Mouse (Mus musculus) hindbrain, embryonic 13.5 days (tissue): ENCODE data around the gene Arhgef7. TPM values are rescaled to one million over a fixed set of nuclear protein-coding genes. Genes with fewer than 3 reads are reported as not detected.

Source experiments
- ATAC-seq: fragments of 200-750 bp; cut with Nextera tagmentation; 2 replicates; pipeline ENCODE4 v1.8.0; 2017; ENCODE audit warnings: moderate TSS enrichment; ENCODE audit not compliant: low FRiP score
- H3K27ac ChIP-seq: fragments of 300-500 bp; sonication (generic); 2 replicates; pipeline ENCODE4 v1.5.1; 2015; ENCODE audit warnings: inconsistent platforms, mild to moderate bottlenecking, moderate library complexity
- H3K27me3 ChIP-seq: fragments of 300-500 bp; sonication (generic); 2 replicates; pipeline ENCODE4 v1.6.1; 2015; ENCODE audit warnings: mild to moderate bottlenecking, inconsistent platforms
- H3K36me3 ChIP-seq: fragments of 300-500 bp; sonication (generic); 2 replicates; pipeline ENCODE4 v1.6.1; 2015; ENCODE audit warnings: mild to moderate bottlenecking, inconsistent platforms
- H3K4me1 ChIP-seq: fragments of 300-500 bp; sonication (generic); replicated peaks from 2 replicates; pipeline ENCODE4 v1.6.1; 2015; ENCODE audit warnings: inconsistent platforms
- H3K4me2 ChIP-seq: fragments of 300-500 bp; sonication (generic); 2 replicates; pipeline ENCODE4 v1.6.1; 2015; ENCODE audit warnings: inconsistent platforms, mild to moderate bottlenecking, moderate library complexity
- H3K4me3 ChIP-seq: fragments of 300-500 bp; sonication (generic); 2 replicates; pipeline ENCODE4 v1.5.1; 2015; ENCODE audit warnings: mild to moderate bottlenecking, inconsistent platforms
- H3K9ac ChIP-seq: fragments of 300-500 bp; sonication (generic); 2 replicates; pipeline ENCODE4 v1.6.1; 2015; ENCODE audit warnings: mild to moderate bottlenecking, inconsistent platforms
- H3K9me3 ChIP-seq: fragments of 300-500 bp; sonication (generic); 2 replicates; pipeline ENCODE4 v1.6.1; 2016; ENCODE audit warnings: inconsistent platforms
- WGBS: fragments of 180-500 bp; shearing (Covaris S2); methylation state at CpG from one replicate; pipeline ENCODE4 v1.1.7; 2015; 5-methylcytosine and 5-hydroxymethylcytosine counted together
- polyA plus RNA-seq: library from polyadenylated mRNA; unstranded; fragments of >200 nt; fragmentation: Nextera tagmentation; extraction: Ambion mirVana; gene quantifications from 2 replicates; pipeline ENCODE4 v1.2.1, GENCODE M21; 2015

Gene Arhgef7
- 62.4 and 62.5 TPM in 2 replicates for polyA plus RNA-seq

DNA sequence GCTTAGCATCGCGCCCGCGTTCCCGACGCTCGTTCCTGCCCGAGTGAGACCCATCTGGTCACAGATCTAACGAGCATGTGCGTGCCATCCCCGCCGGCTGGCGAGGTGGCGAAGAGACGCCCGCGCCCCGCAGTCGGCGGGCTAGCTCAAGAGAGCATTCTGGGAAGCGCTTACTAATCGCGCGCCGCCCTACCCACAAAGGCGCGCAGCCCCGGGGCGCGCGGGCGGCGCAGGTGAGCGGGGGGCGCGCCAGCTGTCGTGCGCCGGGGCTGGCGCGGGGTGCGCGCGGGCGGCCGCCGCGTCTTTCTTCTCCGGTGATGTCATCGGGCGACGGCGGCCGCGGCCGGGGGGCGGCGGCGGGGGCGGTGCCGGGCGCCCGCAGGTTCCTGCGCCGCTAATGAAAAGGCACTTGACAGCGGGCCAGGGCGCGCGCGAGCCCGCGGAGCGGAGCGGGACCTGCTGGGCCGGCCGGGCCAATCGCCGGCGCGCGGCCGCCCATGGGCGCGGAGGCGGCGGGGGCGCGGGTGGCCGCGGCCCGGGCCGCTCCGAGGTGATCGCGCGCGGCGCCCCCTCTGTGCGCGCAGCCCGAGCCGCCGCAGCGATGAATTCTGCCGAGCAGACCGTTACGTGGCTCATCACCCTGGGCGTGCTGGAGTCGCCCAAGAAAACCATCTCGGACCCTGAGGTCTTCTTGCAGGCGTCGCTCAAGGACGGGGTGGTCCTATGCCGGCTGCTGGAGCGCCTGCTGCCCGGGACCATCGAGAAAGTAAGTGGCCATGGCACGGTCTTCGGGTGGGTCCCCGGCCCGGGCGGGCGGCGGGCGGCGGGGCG, at the start of gene Arhgef7:
Gene Arhgef7 (plus strand): TSS at position 71 of the 831 bp plus-strand sequence.
- H3K9me3 ChIP-seq: no peaks in the 10 kb centered on the region
- H3K9ac ChIP-seq: peak within 1 kb of the TSS; percentile 97
- H3K4me3 ChIP-seq: peak within 1 kb of the TSS; percentile 74
- H3K36me3 ChIP-seq: no peaks in the 10 kb centered on the region
- peak within 1 kb of the TSS; percentile 77 for H3K4me2 ChIP-seq
- peaks cover 23% of the 10 kb centered on the region; the same call in 1 of the 2 replicates for H3K27me3 ChIP-seq
- under 1% methylated on average over 116 of the region's 127 CpGs for WGBS
- H3K4me1 ChIP-seq: peaks cover 37% of the 10 kb centered on the region
- peak within 1 kb of the TSS; percentile 100 for H3K27ac ChIP-seq
- peak; percentile 89 for ATAC-seq

GRCm38 (mm10) chr8:11684558-11684957, 43.0 kb upstream of the Arhgef7 start:
- no peak for ATAC-seq
- no peak overlapping the region for H3K9ac ChIP-seq
- no peaks in the 10 kb centered on the region for H3K9me3 ChIP-seq
- H3K4me2 ChIP-seq: no peak overlapping the region
- H3K27me3 ChIP-seq: no peaks in the 10 kb centered on the region
- H3K4me3 ChIP-seq: no peak overlapping the region
- H3K36me3 ChIP-seq: no peaks in the 10 kb centered on the region
- H3K27ac ChIP-seq: no peak overlapping the region
- WGBS: 92% methylated on average over 7 of the region's 7 CpGs
- no peaks in the 10 kb centered on the region for H3K4me1 ChIP-seq

DNA sequence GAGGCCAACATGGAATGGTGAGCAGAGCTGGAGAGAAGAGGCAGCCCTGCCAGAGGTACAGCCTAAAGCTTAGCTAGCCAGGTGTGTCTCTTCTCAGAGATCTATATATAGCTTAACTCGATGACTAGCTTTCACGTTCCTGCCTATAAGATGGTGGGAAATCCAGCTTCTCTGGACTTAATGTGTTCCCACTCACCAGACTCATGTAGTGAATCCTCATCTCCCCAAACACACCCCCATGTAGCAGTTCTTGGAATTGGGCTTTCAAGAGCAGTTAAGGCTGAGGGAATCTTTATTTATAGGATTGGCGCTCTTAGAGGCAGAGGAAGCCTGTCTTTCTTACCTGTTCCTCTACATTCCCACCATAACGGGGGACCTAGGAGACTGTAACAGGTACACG, 40.3 kb upstream of the Arhgef7 start:
- H3K4me3 ChIP-seq: no peak overlapping the region
- no peaks in the 10 kb centered on the region for H3K27me3 ChIP-seq
- no peak overlapping the region for H3K4me2 ChIP-seq
- no peak overlapping the region for H3K9ac ChIP-seq
- H3K27ac ChIP-seq: no peak overlapping the region
- ATAC-seq: no peak
- no peaks in the 10 kb centered on the region for H3K9me3 ChIP-seq
- WGBS: 93% methylated on average over 5 of the region's 5 CpGs
- H3K4me1 ChIP-seq: no peaks in the 10 kb centered on the region
- no peaks in the 10 kb centered on the region for H3K36me3 ChIP-seq

DNA sequence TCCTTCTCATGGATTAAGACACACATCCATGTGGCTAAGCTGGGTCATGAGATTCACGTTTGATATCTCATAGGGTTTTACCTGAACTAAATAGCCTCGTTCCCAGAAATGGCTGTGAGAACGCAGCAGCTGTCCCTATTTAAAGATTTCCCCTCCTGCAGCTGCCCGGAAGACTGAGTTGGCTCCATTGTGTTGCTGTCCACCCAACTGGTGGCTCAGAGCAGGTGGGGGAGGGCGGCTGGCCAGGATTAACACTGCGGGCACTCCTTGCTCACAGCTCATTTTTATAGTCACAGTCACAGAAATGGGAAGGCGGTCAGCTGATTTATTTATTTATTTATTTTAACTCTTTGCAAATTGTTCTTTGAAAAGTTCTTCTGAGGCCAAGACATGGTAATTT, 37.6 kb upstream of the Arhgef7 start:
- no peak overlapping the region for H3K4me2 ChIP-seq
- no peak overlapping the region for H3K9ac ChIP-seq
- no peak overlapping the region for H3K4me3 ChIP-seq
- no peaks in the 10 kb centered on the region for H3K9me3 ChIP-seq
- H3K27me3 ChIP-seq: no peaks in the 10 kb centered on the region
- H3K4me1 ChIP-seq: no peaks in the 10 kb centered on the region
- WGBS: 65% methylated on average over 7 of the region's 7 CpGs
- no peak for ATAC-seq
- no peaks in the 10 kb centered on the region for H3K36me3 ChIP-seq
- no peak overlapping the region for H3K27ac ChIP-seq

- 92% methylated on average over 6 of the region's 6 CpGs for WGBS
- Histone ChIP-seq H3K9ac (no peak overlapping the region), H3K36me3 (no peaks in the 10 kb centered on the region), H3K9me3 (no peaks in the 10 kb centered on the region), H3K4me1 (no peaks in the 10 kb centered on the region), H3K4me3 (no peak overlapping the region), H3K27ac (no peak overlapping the region), H3K27me3 (no peaks in the 10 kb centered on the region), H3K4me2 (no peak overlapping the region)
- ATAC-seq: no peak
Measured at GRCm38 (mm10) chr8:11691284-11691683, 36.2 kb upstream of the Arhgef7 start.

DNA sequence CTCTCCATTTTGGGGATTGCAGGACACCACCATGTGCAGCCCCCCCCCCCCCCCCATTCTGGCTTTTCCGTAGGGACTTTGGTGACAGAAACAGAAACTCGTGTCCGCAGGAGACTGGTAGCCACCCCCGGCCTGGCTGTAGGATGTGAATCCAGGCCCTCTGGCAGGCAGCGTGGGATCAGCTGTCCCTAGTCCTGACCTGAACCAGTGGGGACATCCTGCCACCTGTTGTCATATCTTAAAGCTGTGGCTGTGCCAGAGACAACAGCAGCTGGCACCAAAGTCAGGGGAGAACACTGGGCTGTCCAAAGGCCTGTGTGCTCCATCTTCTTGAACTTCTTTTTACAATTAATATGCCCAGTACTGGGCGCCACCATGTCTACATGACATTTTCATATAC, 35.8 kb upstream of the Arhgef7 start:
- Histone ChIP-seq H3K27ac (no peak overlapping the region), H3K4me1 (no peaks in the 10 kb centered on the region), H3K9ac (no peak overlapping the region), H3K4me3 (no peak overlapping the region), H3K4me2 (no peak overlapping the region), H3K9me3 (no peaks in the 10 kb centered on the region), H3K27me3 (no peaks in the 10 kb centered on the region), H3K36me3 (no peaks in the 10 kb centered on the region)
- ATAC-seq: no peak
- 92% methylated on average over 6 of the region's 6 CpGs for WGBS

GRCm38 (mm10) chr8:11692455-11692854, 35.1 kb upstream of the Arhgef7 start:
- no peak overlapping the region for H3K9ac ChIP-seq
- 74% methylated on average over 1 of the region's 1 CpGs for WGBS
- H3K27ac ChIP-seq: no peak overlapping the region
- no peak overlapping the region for H3K4me2 ChIP-seq
- no peaks in the 10 kb centered on the region for H3K9me3 ChIP-seq
- no peak overlapping the region for H3K4me3 ChIP-seq
- no peak for ATAC-seq
- H3K27me3 ChIP-seq: no peaks in the 10 kb centered on the region
- no peaks in the 10 kb centered on the region for H3K4me1 ChIP-seq
- H3K36me3 ChIP-seq: no peaks in the 10 kb centered on the region

GRCm38 (mm10) chr8:11693972-11694371, 33.5 kb upstream of the Arhgef7 start:
- Histone ChIP-seq H3K9ac (no peak overlapping the region), H3K36me3 (no peaks in the 10 kb centered on the region), H3K27ac (no peak overlapping the region), H3K27me3 (0 out of 2 replicates have a peak, but pooled peaks cover 4% of the 10 kb centered on the region), H3K9me3 (no peaks in the 10 kb centered on the region), H3K4me3 (no peak overlapping the region), H3K4me1 (no peaks in the 10 kb centered on the region), H3K4me2 (no peak overlapping the region)
- 88% methylated on average over 5 of the region's 5 CpGs for WGBS
- no peak for ATAC-seq

DNA sequence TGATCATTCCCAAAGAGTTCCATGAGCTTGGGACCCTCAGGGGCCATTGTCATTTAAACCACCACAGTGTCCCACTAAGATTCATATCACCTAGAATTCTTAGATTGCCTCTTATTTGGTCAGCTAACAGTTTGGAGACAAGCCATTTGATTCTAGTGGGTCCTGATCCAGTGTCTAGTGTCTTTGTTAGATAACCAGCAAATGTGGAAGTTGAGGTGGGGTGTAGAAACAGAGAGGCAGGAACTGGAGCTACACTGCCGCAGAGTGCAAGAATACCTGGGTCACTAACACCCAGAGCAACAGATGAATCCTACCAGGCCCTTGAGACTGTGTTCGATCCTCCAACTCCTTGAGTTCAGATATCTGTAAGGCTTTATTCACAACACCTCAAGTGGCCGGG, 31.3 kb upstream of the Arhgef7 start:
- no peak overlapping the region for H3K4me2 ChIP-seq
- no peaks in the 10 kb centered on the region for H3K9me3 ChIP-seq
- no peak overlapping the region for H3K27ac ChIP-seq
- H3K27me3 ChIP-seq: 0 out of 2 replicates have a peak, but pooled peaks cover 7% of the 10 kb centered on the region
- H3K4me1 ChIP-seq: peaks cover 4% of the 10 kb centered on the region
- no peak overlapping the region for H3K9ac ChIP-seq
- no peak for ATAC-seq
- no peak overlapping the region for H3K4me3 ChIP-seq
- H3K36me3 ChIP-seq: no peaks in the 10 kb centered on the region
- WGBS: 90% methylated on average over 3 of the region's 3 CpGs

GRCm38 (mm10) chr8:11697467-11697866, 30.1 kb upstream of the Arhgef7 start:
- Histone ChIP-seq H3K4me3 (no peak overlapping the region), H3K9me3 (no peaks in the 10 kb centered on the region), H3K4me2 (no peak overlapping the region), H3K27ac (no peak overlapping the region), H3K9ac (no peak overlapping the region), H3K36me3 (no peaks in the 10 kb centered on the region), H3K27me3 (0 out of 2 replicates have a peak, but pooled peaks cover 11% of the 10 kb centered on the region), H3K4me1 (peaks cover 4% of the 10 kb centered on the region)
- no peak for ATAC-seq
- 89% methylated on average over 7 of the region's 7 CpGs for WGBS

- no peak overlapping the region for H3K4me3 ChIP-seq
- H3K9me3 ChIP-seq: no peaks in the 10 kb centered on the region
- H3K4me1 ChIP-seq: peaks cover 4% of the 10 kb centered on the region
- H3K4me2 ChIP-seq: no peak overlapping the region
- ATAC-seq: no peak
- WGBS: 81% methylated on average over 5 of the region's 5 CpGs
- H3K27me3 ChIP-seq: 0 out of 2 replicates have a peak, but pooled peaks cover 11% of the 10 kb centered on the region
- H3K9ac ChIP-seq: no peak overlapping the region
- H3K36me3 ChIP-seq: no peaks in the 10 kb centered on the region
- H3K27ac ChIP-seq: no peak overlapping the region
Measured at GRCm38 (mm10) chr8:11699442-11700001, 28.0 kb upstream of the Arhgef7 start.

- Histone ChIP-seq H3K36me3 (no peaks in the 10 kb centered on the region), H3K4me2 (peak overlapping the region; percentile 51), H3K4me1 (peaks cover 4% of the 10 kb centered on the region), H3K9me3 (no peaks in the 10 kb centered on the region), H3K27ac (no peak overlapping the region), H3K9ac (peak overlapping the region; percentile 60; the same call in 1 of the 2 replicates), H3K4me3 (peak overlapping the region; percentile 15; the same call in 1 of the 2 replicates), H3K27me3 (0 out of 2 replicates have a peak, but pooled peaks cover 11% of the 10 kb centered on the region)
- WGBS: 38% methylated on average over 26 of the region's 26 CpGs
- peak; percentile 80 for ATAC-seq
Measured at GRCm38 (mm10) chr8:11700060-11701032, 27.2 kb upstream of the Arhgef7 start.
